Mouse (Mus musculus): ENCODE data around the gene Cacng4.

GRCm38 (mm10) chr11:107761790-107762500, 32.4 kb downstream of the Cacng4 start:
- no peak for TF ChIP-seq CTCF (IDR thresholded peaks at IDR 0.05; ENCODE audit: low read depth)
- no peak for TF ChIP-seq EP300 (optimal IDR thresholded peaks at IDR 0.05)

Data from stomach, postnatal 0 days (tissue).